Mouse (Mus musculus): Measurements from ENCODE around the gene Teddm2. TPM values are rescaled to one million over a fixed set of nuclear protein-coding genes. Genes with fewer than 3 reads are reported as not detected.

Teddm2 gene
- polyA plus RNA-seq, 1 experiment from 2014 or later: 0.63 TPM

DNA sequence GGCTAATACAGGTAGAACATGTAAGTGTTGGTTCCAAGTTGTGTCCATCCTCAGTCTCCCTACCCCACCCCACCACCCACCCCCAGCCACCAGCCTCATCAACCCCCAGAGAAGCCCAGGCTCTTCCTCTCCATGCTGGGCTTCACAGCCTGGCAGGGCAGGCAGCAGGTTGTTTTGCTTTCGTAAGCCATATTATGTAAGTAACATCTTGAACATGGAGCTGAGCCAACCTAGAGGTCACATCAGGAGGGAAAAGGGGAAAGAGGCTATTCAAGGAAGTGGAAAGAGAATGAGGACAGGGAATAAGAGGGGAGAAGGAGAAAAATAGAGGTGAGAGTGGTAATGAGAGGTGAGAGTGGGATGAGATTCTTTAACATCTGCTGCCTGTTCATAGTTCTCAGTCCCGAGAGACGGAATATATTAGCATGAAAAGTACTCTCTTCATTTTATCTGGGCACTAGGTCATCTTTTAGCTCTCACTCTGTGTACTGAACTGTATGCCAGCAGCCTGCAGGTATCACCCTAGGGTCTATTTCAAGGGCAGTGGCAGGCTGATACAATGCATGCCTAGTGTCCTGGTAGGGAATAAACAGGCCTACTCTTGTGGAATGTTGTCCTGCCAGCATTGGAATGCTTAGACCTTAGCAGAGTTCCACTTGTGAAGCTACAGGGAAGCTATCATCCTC, 18.6 kb upstream of the Teddm2 start:
- Histone ChIP-seq H3K4me2 (ENCODE audit: low read length) (no peak overlapping the region), H3K9me3 (replicated peaks; ENCODE audit: low read length) (no peaks in the 10 kb centered on the region), H3K27me3 (ENCODE audit: insufficient read depth, low read length) (no peaks in the 10 kb centered on the region), H3K4me1 (replicated peaks; ENCODE audit: insufficient read depth, low read length) (no peaks in the 10 kb centered on the region), H3K9ac (ENCODE audit: low read depth, low read length) (no peak overlapping the region), H3K27ac (no peak overlapping the region), H3K4me3 (replicated peaks; ENCODE audit: low read depth, low read length) (no peak overlapping the region), H3K36me3 (ENCODE audit: insufficient read depth, low read length) (no peaks in the 10 kb centered on the region)
- 84% methylated on average over 3 of the region's 3 CpGs for WGBS
- TF ChIP-seq CTCF (IDR thresholded peaks at IDR 0.05; ENCODE audit: low read depth): no peak
- no peak for DNase-seq (ENCODE audit: low spot score)
- no peak for ATAC-seq (replicated peaks; ENCODE audit: low FRiP score, low read depth)

DNA sequence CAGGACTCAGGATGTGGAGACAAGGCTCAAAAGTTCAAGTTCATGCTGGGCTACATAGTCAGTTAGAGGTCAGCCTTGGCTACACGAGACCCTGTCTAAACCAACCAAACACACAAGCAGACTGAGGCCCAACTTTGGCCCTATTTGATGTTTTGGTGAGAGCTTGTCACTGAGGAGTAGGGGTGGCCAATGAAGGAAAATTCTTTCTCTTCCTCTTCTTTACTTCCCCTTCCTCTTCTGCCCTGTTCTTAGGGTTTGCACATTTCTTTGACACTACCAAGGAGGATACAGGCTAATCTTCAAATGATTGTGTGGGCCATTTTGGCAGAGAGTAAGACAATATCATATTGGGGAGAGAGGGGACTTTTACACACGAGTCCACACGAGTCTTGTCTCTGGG, 13.8 kb upstream of the Teddm2 start:
- Histone ChIP-seq H3K9me3 (replicated peaks; ENCODE audit: low read length) (no peaks in the 10 kb centered on the region), H3K4me3 (replicated peaks; ENCODE audit: low read depth, low read length) (no peak overlapping the region), H3K36me3 (ENCODE audit: insufficient read depth, low read length) (no peaks in the 10 kb centered on the region), H3K27me3 (ENCODE audit: insufficient read depth, low read length) (no peaks in the 10 kb centered on the region), H3K9ac (ENCODE audit: low read depth, low read length) (no peak overlapping the region), H3K27ac (no peak overlapping the region), H3K4me2 (ENCODE audit: low read length) (no peak overlapping the region), H3K4me1 (replicated peaks; ENCODE audit: insufficient read depth, low read length) (0 out of 2 replicates have a peak, but pooled peaks cover 3% of the 10 kb centered on the region)
- WGBS: 74% methylated on average over 3 of the region's 3 CpGs
- no peak for DNase-seq (ENCODE audit: low spot score)
- no peak for TF ChIP-seq CTCF (IDR thresholded peaks at IDR 0.05; ENCODE audit: low read depth)
- no peak for ATAC-seq (replicated peaks; ENCODE audit: low FRiP score, low read depth)

- H3K27me3 ChIP-seq (ENCODE audit: insufficient read depth, low read length): no peaks in the 10 kb centered on the region
- TF ChIP-seq CTCF (IDR thresholded peaks at IDR 0.05; ENCODE audit: low read depth): no peak
- H3K4me1 ChIP-seq (replicated peaks; ENCODE audit: insufficient read depth, low read length): 0 out of 2 replicates have a peak, but pooled peaks cover 3% of the 10 kb centered on the region
- no peak overlapping the region for H3K4me3 ChIP-seq (replicated peaks; ENCODE audit: low read depth, low read length)
- no peaks in the 10 kb centered on the region for H3K9me3 ChIP-seq (replicated peaks; ENCODE audit: low read length)
- no peak overlapping the region for H3K27ac ChIP-seq
- WGBS: 76% methylated on average over 6 of the region's 6 CpGs
- no peak for DNase-seq (ENCODE audit: low spot score)
- H3K36me3 ChIP-seq (ENCODE audit: insufficient read depth, low read length): peaks cover 24% of the 10 kb centered on the region
- no peak overlapping the region for H3K9ac ChIP-seq (ENCODE audit: low read depth, low read length)
- no peak overlapping the region for H3K4me2 ChIP-seq (ENCODE audit: low read length)
- no peak for ATAC-seq (replicated peaks; ENCODE audit: low FRiP score, low read depth)
Measured at GRCm38 (mm10) chr1:153911276-153911795, 11.3 kb upstream of the Teddm2 start.

DNA sequence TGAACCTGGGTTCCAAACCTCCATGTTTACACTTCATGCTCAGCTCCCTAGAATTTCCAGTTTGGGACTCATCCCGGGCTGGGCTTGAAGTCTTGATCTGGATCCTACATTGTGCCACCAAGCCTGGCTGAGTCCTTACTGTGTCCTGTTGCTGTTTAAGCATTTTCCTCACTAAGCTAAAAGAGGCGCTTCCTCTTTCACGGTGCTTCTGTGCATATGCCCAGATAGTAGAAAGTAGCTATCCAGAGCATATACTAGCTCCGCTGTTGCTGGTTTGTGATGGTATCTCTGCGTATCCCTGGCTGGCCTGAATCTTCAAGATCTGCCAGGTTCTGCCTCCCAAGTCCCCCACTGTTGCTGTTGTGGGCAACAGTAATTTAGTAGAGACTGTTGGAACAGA, 10.4 kb upstream of the Teddm2 start:
- Histone ChIP-seq H3K27ac (no peak overlapping the region), H3K27me3 (ENCODE audit: insufficient read depth, low read length) (no peaks in the 10 kb centered on the region), H3K9ac (ENCODE audit: low read depth, low read length) (no peak overlapping the region), H3K36me3 (ENCODE audit: insufficient read depth, low read length) (peaks cover 31% of the 10 kb centered on the region), H3K4me2 (ENCODE audit: low read length) (no peak overlapping the region), H3K4me1 (replicated peaks; ENCODE audit: insufficient read depth, low read length) (0 out of 2 replicates have a peak, but pooled peaks cover 3% of the 10 kb centered on the region), H3K9me3 (replicated peaks; ENCODE audit: low read length) (no peaks in the 10 kb centered on the region), H3K4me3 (replicated peaks; ENCODE audit: low read depth, low read length) (no peak overlapping the region)
- no peak for DNase-seq (ENCODE audit: low spot score)
- ATAC-seq (replicated peaks; ENCODE audit: low FRiP score, low read depth): no peak
- TF ChIP-seq CTCF (IDR thresholded peaks at IDR 0.05; ENCODE audit: low read depth): no peak
- WGBS: 82% methylated on average over 5 of the region's 5 CpGs

DNA sequence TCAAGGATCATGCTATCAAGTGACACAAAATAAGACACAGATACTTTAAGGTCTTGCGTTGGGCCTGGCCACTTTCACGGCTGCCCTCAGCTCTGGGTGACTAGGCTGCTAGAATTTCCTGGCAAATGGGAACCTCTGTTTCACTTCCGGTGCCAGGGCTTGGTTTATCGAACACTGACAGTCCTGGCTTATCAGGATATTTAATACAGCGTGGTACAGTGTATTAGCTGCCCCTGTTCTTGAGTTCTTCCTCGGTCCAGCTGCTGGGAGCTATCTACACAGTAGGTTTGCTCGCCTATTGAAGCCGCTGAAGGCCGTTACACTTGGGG, 9.9 kb upstream of the Teddm2 start:
- H3K4me1 ChIP-seq (replicated peaks; ENCODE audit: insufficient read depth, low read length): 0 out of 2 replicates have a peak, but pooled peaks cover 3% of the 10 kb centered on the region
- ATAC-seq (replicated peaks; ENCODE audit: low FRiP score, low read depth) (no peak), DNase-seq (ENCODE audit: low spot score) (no peak)
- H3K27ac ChIP-seq: peak overlapping the region; percentile 42; the same call in 1 of the 2 replicates
- H3K36me3 ChIP-seq (ENCODE audit: insufficient read depth, low read length): peaks cover 35% of the 10 kb centered on the region
- H3K27me3 ChIP-seq (ENCODE audit: insufficient read depth, low read length): no peaks in the 10 kb centered on the region
- 66% methylated on average over 9 of the region's 9 CpGs for WGBS
- H3K4me2 ChIP-seq (ENCODE audit: low read length): no peak overlapping the region
- H3K9ac ChIP-seq (ENCODE audit: low read depth, low read length): no peak overlapping the region
- TF ChIP-seq CTCF (IDR thresholded peaks at IDR 0.05; ENCODE audit: low read depth): no peak
- no peaks in the 10 kb centered on the region for H3K9me3 ChIP-seq (replicated peaks; ENCODE audit: low read length)
- no peak overlapping the region for H3K4me3 ChIP-seq (replicated peaks; ENCODE audit: low read depth, low read length)

DNA sequence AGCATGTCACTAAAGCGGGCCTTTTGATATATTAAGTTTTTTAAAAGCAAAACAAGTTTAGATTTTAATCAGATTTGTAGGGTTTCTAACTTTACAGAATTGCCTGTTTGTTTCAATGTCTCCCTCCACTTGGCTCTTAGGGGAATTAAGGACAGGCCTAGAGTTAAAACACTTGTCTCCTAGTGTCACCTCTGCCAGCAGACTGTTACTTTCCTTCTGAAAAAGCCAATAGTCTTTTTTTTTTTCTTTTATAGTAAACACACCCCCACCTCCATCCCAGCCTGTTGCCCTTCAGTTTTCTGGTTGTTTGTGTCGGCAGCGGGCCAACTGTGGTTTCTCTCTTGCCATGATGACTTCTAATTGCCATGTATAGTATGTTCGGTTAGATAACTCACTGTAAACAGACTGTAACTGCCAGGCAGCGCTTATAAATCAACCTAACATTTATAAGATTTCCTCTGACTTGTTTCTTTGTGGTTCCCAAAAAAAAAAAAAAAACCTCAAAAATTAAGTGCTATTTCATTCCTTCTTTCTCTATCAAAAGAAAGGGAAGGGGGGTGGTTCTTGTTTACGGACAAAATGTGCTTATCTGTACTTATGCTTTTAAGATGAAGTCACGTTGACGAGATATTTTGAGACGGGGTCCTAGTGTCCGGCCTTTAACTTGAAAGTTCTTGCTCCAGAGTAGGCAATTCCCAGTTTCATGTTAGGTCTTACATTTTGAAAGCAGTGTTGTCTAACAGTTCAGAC, 9.4 kb upstream of the Teddm2 start:
- WGBS: 59% methylated on average over 10 of the region's 10 CpGs
- DNase-seq (ENCODE audit: low spot score) (peak; percentile 50), ATAC-seq (replicated peaks; ENCODE audit: low FRiP score, low read depth) (no peak)
- Histone ChIP-seq H3K4me1 (replicated peaks; ENCODE audit: insufficient read depth, low read length) (0 out of 2 replicates have a peak, but pooled peaks cover 3% of the 10 kb centered on the region), H3K27me3 (ENCODE audit: insufficient read depth, low read length) (no peaks in the 10 kb centered on the region), H3K9ac (ENCODE audit: low read depth, low read length) (no peak overlapping the region), H3K9me3 (replicated peaks; ENCODE audit: low read length) (no peaks in the 10 kb centered on the region), H3K36me3 (ENCODE audit: insufficient read depth, low read length) (peaks cover 41% of the 10 kb centered on the region), H3K4me3 (replicated peaks; ENCODE audit: low read depth, low read length) (no peak overlapping the region), H3K27ac (peak overlapping the region; percentile 42; the same call in 1 of the 2 replicates), H3K4me2 (ENCODE audit: low read length) (no peak overlapping the region)
- no peak for TF ChIP-seq CTCF (IDR thresholded peaks at IDR 0.05; ENCODE audit: low read depth)
